Mouse (Mus musculus): ENCODE measurements around the gene Trim14.
"Not testable (repeated sequence)": the region's sequence is repeated elsewhere in the genome, so short reads cannot be mapped to it uniquely, and the experiment has no call there.

Gene Trim14

DNA sequence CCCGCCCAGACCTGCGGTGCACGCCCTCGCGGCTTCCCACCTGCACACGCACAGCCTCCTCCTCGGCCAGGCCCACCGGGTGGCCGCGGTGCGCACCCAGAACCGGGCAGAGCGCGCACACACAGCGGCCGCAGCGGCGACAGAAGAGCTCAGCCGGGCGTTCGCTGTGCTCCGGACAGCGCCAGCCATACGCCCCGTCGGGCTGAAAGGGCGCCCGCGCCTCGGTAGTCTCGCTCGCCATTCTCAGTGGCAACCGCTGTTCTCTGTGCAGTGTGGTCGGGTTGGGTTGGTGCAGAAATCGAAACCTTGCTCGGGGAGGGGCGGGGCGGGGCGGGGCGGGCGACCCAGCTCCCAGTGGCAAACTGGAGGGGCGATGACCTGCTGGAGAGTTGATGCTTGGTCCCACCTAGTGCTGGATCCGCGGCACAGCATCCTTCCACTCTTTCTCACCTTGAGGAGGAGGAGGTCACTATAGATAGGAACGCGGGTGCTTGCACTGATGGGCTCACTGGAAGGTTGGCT lies at the start of gene Trim14:
Trim14 (minus strand) TSS at position 302 of the 522 bp plus-strand sequence.
- no peak for DNase-seq (ENCODE audit: low spot score in 2 of 2)

DNA sequence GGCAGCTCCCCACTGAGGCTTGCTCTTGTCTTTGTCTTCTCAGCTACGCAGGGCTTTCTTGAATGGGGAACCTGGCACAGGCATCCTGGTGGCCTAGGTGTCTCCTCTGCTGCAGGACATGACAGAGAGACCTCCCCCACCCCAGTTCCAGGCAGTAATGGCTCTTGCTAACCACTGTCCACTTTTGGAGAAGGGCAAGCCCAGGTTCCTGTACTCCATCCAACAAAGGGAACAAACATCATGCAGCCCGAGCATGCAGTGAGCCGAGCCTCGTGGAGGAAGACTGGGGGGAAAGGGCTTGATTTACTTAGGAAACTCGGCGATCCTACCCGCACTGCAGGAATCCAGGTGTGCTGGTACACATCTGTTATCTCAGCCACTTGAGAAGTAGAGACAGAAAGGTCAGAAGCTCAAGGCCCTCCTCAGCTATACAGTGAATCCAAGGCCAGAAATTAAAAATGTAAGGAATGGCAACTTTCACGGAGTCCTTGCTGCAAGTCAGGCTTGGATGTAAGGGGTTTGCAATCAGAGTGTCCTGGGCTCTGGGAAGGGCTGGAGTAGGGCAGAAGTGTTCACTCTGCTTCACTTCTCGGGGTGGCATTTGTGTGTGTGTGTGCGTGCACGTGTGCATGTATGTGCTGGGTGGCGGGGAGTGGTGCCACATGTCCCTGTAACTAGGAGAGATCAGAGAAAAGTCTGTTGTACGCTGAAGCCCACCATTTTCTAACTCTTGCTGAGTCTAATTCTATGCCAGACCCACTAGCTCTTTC lies 49.3 kb upstream of the Trim14 start:
- no peak for DNase-seq (ENCODE audit: low spot score in 2 of 2)

DNA sequence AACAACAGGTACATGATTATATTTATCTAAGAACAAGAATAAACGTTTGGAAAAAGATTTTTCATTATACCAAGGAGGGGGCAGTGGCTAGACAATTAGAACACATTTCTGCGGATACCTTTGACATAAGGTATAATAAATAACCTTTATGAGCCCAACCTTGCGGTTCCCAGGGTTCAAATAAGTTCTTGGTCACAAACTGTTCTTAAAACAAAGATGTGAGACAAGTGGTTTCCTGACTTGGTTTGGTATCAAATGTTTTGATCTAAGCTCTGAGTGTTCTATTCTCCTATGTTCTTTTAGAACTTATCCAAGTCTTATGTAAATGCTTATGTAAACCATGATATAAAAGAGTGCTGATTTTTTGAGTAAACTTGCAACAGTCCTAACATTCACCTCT lies 48.6 kb upstream of the Trim14 start:
- not testable (repeated sequence) for DNase-seq (ENCODE audit: low spot score in 2 of 2)

DNA sequence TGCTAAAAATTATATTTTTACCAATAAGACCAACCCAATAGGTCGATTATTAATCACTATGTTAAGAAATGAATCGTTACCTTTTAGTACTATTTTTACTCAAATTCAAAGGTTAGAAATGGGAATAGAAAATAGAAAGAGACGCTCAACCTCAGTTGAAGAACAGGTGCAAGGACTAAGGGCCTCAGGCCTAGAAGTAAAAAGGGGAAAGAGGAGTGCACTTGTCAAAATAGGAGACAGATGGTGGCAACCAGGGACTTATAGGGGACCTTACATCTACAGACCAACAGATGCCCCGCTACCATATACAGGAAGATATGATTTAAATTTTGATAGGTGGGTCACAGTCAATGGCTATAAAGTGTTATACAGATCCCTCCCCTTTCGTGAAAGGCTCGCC lies 48.1 kb upstream of the Trim14 start:
- DNase-seq (ENCODE audit: low spot score in 2 of 2): not testable (repeated sequence)

- DNase-seq (ENCODE audit: low spot score in 2 of 2): not testable (repeated sequence)
Measured at GRCm38 (mm10) chr4:46582024-46582423, 46.1 kb upstream of the Trim14 start.

DNA sequence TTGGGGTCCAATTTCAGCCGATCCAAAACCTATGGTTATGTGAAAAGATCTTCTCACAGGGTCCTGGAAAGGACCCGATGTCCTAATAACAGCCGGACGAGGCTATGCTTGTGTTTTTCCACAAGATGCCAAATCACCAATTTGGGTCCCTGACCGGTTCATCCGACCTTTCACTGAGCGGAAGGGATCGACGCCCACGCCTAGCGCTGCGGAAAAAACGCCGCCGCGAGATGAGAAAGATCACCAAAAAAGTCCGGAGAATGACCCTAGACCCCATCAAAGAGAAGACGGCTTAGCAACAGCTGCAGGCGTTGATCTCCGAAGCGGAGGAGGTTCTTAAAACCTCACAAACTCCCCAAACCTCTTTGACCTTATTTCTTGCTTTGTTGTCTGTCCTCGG lies 45.6 kb upstream of the Trim14 start:
- DNase-seq (ENCODE audit: low spot score in 2 of 2): not testable (repeated sequence)

DNA sequence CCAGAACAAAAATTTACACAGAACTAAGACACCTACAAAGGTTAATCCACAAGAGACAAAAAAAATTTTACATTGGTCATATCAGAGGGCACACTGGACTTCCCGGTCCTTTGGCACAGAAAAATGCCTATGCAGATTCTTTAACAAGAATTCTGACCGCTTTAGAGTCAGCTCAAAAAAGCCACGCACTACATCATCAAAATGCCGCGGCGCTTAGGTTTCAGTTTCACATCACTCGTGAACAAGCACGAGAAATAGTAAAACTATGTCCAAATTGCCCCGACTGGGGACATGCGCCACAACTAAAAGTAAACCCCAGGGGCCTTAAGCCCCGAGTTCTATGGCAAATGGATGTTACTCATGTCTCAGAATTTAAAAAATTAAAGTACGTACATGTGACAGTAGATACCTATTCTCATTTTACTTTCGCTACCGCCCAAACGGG lies 44.9 kb upstream of the Trim14 start:
- not testable (repeated sequence) for DNase-seq (ENCODE audit: low spot score in 2 of 2)

- DNase-seq (ENCODE audit: low spot score in 2 of 2): not testable (repeated sequence)
Measured at GRCm38 (mm10) chr4:46578796-46579346, 42.9 kb upstream of the Trim14 start.

GRCm38 (mm10) chr4:46578228-46578627 lies 42.3 kb upstream of the Trim14 start:
- DNase-seq (ENCODE audit: low spot score in 2 of 2): no peak

DNA sequence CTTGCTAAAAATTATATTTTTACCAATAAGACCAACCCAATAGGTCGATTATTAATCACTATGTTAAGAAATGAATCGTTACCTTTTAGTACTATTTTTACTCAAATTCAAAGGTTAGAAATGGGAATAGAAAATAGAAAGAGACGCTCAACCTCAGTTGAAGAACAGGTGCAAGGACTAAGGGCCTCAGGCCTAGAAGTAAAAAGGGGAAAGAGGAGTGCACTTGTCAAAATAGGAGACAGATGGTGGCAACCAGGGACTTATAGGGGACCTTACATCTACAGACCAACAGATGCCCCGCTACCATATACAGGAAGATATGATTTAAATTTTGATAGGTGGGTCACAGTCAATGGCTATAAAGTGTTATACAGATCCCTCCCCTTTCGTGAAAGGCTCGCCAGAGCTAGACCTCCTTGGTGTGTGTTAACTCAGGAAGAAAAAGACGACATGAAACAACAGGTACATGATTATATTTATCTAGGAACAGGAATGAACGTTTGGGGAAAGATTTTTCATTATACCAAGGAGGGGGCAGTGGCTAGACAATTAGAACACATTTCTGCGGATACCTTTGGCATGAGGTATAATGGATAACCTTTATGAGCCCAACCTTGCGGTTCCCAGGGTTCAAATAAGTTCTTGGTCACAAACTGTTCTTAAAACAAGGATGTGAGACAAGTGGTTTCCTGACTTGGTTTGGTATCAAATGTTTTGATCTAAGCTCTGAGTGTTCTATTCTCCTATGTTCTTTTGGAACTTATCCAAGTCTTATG lies 39.8 kb upstream of the Trim14 start:
- DNase-seq (ENCODE audit: low spot score in 2 of 2): not testable (repeated sequence)

DNA sequence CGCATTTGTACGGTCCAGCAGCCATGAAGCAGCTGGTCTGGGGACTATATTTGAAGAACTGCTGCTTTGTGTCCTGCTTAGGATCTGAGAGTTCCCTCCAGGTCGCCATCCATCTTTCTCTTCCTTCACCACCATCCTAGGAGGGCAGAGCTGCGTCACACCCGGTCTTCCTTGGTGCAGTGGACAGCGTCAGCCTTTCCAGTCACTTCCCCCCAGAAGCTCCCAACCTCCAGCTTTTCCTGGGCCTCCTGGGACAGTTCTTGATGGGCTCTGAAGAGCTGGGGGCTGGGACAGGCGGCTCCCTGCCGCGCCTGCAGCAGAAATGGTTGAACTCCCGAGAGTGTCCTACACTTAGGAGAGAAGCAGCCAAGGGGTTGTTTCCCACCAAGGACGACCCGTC lies 38.9 kb upstream of the Trim14 start:
- DNase-seq (ENCODE audit: low spot score in 2 of 2): no peak

GRCm38 (mm10) chr4:46574024-46574753 lies 38.2 kb upstream of the Trim14 start:
- no peak for DNase-seq (ENCODE audit: low spot score in 2 of 2)

DNA sequence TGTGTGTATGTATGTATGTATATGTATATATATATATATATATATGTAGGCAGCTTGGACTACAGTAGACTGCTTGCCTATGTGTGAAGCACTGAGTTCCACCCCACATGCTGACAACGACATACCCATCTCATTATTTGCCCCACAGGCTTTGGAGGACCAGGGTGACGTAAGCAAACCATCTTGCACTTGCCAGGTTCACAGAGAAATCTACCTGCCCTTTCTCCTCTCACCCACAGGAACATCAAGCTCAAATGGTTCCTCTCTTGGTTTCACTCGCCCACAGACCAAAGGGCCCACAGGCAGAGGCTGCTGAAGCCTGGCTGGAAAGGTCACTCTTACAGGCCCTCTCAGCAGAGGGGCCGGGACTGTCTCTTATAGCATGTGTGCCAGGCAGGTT lies 36.7 kb upstream of the Trim14 start:
- no peak for DNase-seq (ENCODE audit: low spot score in 2 of 2)

GRCm38 (mm10) chr4:46571744-46572143 lies 35.8 kb upstream of the Trim14 start:
- DNase-seq (ENCODE audit: low spot score in 2 of 2): no peak

GRCm38 (mm10) chr4:46569671-46570070 lies 33.7 kb upstream of the Trim14 start:
- peak; percentile 21 to 35 for DNase-seq (ENCODE audit: low spot score in 2 of 2)

- DNase-seq (ENCODE audit: low spot score in 2 of 2): no peak
Measured at GRCm38 (mm10) chr4:46568169-46568568, 32.2 kb upstream of the Trim14 start.

- no peak for DNase-seq (ENCODE audit: low spot score in 2 of 2)
Measured at GRCm38 (mm10) chr4:46566931-46567671, 31.2 kb upstream of the Trim14 start.

GRCm38 (mm10) chr4:46565393-46565955 lies 29.5 kb upstream of the Trim14 start:
- DNase-seq (ENCODE audit: low spot score in 2 of 2): no peak

- no peak for DNase-seq (ENCODE audit: low spot score in 2 of 2)
Measured at GRCm38 (mm10) chr4:46564247-46564646, 28.3 kb upstream of the Trim14 start.

- no peak for DNase-seq (ENCODE audit: low spot score in 2 of 2)
Measured at GRCm38 (mm10) chr4:46563847-46564246, 27.9 kb upstream of the Trim14 start.

GRCm38 (mm10) chr4:46562841-46563240 lies 26.9 kb upstream of the Trim14 start:
- DNase-seq (ENCODE audit: low spot score in 2 of 2): no peak

Measured in right cerebral cortex, adult 2 months (tissue).